Mouse (Mus musculus) forebrain, embryonic 12.5 days (tissue): Measurements from ENCODE around the gene Zbtb4. TPM values are rescaled to one million over a fixed set of nuclear protein-coding genes. Genes with fewer than 3 reads are reported as not detected.

Experiments used
- ATAC-seq: fragments of 200-750 bp; cut with Nextera tagmentation; 2 replicates; pipeline ENCODE4 v1.8.0; 2017; ENCODE audit warnings: moderate TSS enrichment; ENCODE audit not compliant: low FRiP score
- H3K27ac ChIP-seq: fragments of 300-500 bp; sonication (generic); 2 replicates; pipeline ENCODE4 v1.5.1; 2016; ENCODE audit warnings: mild to moderate bottlenecking
- H3K27me3 ChIP-seq: fragments of 300-500 bp; sonication (generic); 2 replicates; pipeline ENCODE4 v1.6.1; 2016; ENCODE audit warnings: mild to moderate bottlenecking
- H3K36me3 ChIP-seq: fragments of 300-500 bp; sonication (generic); replicated peaks from 2 replicates; pipeline ENCODE4 v1.6.1; 2016; ENCODE audit warnings: mild to moderate bottlenecking
- H3K4me1 ChIP-seq: fragments of 300-500 bp; sonication (generic); 2 replicates; pipeline ENCODE4 v1.6.1; 2016
- H3K4me2 ChIP-seq: fragments of 300-500 bp; sonication (generic); 2 replicates; pipeline ENCODE4 v1.6.1; 2016; ENCODE audit warnings: mild to moderate bottlenecking, moderate library complexity
- H3K4me3 ChIP-seq: fragments of 300-500 bp; sonication (generic); replicated peaks from 2 replicates; pipeline ENCODE4 v1.5.1; 2016; ENCODE audit warnings: mild to moderate bottlenecking
- H3K9ac ChIP-seq: fragments of 300-500 bp; sonication (generic); 2 replicates; pipeline ENCODE4 v1.6.1; 2016; ENCODE audit warnings: mild to moderate bottlenecking
- H3K9me3 ChIP-seq: fragments of 300-500 bp; sonication (generic); 2 replicates; pipeline ENCODE4 v1.6.1; 2016
- WGBS: fragments of 180-500 bp; shearing (Covaris S2); methylation state at CpG from one replicate; pipeline ENCODE4 v1.1.7; 2016; 5-methylcytosine and 5-hydroxymethylcytosine counted together
- polyA plus RNA-seq: library from polyadenylated mRNA; unstranded; fragments of >200 nt; fragmentation: Nextera tagmentation; extraction: Ambion mirVana; gene quantifications from 2 replicates; pipeline ENCODE4 v1.2.1, GENCODE M21; 2016

The Zbtb4 gene
- polyA plus RNA-seq, 1 experiment from 2014 or later: 1.5 TPM

GRCm38 (mm10) chr11:69754701-69755100 is 11.0 kb upstream of the Zbtb4 start:
- H3K9ac ChIP-seq: no peak overlapping the region
- no peak overlapping the region for H3K27ac ChIP-seq
- no peaks in the 10 kb centered on the region for H3K27me3 ChIP-seq
- H3K36me3 ChIP-seq: no peaks in the 10 kb centered on the region
- peak overlapping the region; percentile 78 for H3K4me2 ChIP-seq
- H3K4me1 ChIP-seq: peaks cover 51% of the 10 kb centered on the region
- H3K4me3 ChIP-seq: no peak overlapping the region
- H3K9me3 ChIP-seq: no peaks in the 10 kb centered on the region
- WGBS: 56% methylated on average over 3 of the region's 3 CpGs
- ATAC-seq: no peak

- Histone ChIP-seq H3K4me3 (peak overlapping the region; percentile 52), H3K9ac (peak overlapping the region; percentile 86), H3K27ac (peak overlapping the region; percentile 99), H3K4me2 (peak overlapping the region; percentile 78), H3K36me3 (no peaks in the 10 kb centered on the region), H3K9me3 (no peaks in the 10 kb centered on the region), H3K27me3 (no peaks in the 10 kb centered on the region), H3K4me1 (peaks cover 59% of the 10 kb centered on the region)
- ATAC-seq: no peak
- 46% methylated on average over 9 of the region's 9 CpGs for WGBS
Measured at GRCm38 (mm10) chr11:69757303-69758089, 8.2 kb upstream of the Zbtb4 start.

DNA sequence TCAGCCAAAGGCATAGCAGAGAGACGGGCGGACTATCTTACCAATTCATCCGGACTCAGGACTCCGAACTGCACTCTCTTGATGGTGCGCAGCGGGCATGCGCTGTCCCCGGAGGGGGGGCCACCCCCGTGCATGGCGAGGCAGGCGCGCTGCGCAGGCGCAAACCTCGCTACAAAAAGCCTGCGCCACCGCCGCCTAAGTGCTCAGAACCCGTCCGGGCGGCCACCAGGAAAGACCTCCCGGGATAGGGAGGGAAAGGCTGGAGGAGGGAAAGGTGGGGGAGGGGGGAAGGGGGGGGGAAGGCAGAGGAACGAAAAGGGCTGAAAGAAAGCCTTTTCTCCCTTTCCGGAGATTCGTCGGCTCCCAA is 7.6 kb upstream of the Zbtb4 start:
- peak; percentile 87 for ATAC-seq
- Histone ChIP-seq H3K27ac (peak overlapping the region; percentile 99), H3K4me1 (peaks cover 53% of the 10 kb centered on the region), H3K9ac (peak overlapping the region; percentile 86), H3K36me3 (no peaks in the 10 kb centered on the region), H3K4me2 (peak overlapping the region; percentile 78), H3K27me3 (no peaks in the 10 kb centered on the region), H3K9me3 (no peaks in the 10 kb centered on the region), H3K4me3 (peak overlapping the region; percentile 52)
- under 1% methylated on average over 26 of the region's 26 CpGs for WGBS

- no peaks in the 10 kb centered on the region for H3K36me3 ChIP-seq
- H3K4me2 ChIP-seq: peak within 1 kb of the TSS; percentile 78
- ATAC-seq: peak; percentile 96
- H3K27ac ChIP-seq: peak within 1 kb of the TSS; percentile 99
- peaks cover 51% of the 10 kb centered on the region for H3K4me1 ChIP-seq
- peak within 1 kb of the TSS; percentile 52 for H3K4me3 ChIP-seq
- peak within 1 kb of the TSS; percentile 86 for H3K9ac ChIP-seq
- no peaks in the 10 kb centered on the region for H3K9me3 ChIP-seq
- H3K27me3 ChIP-seq: no peaks in the 10 kb centered on the region
- under 1% methylated on average over 34 of the region's 36 CpGs for WGBS
Measured at GRCm38 (mm10) chr11:69758478-69758970, 7.2 kb upstream of the Zbtb4 start, which contains the start of gene Polr2a. Gene Polr2a (minus strand): TSS chr11:69758637.

DNA sequence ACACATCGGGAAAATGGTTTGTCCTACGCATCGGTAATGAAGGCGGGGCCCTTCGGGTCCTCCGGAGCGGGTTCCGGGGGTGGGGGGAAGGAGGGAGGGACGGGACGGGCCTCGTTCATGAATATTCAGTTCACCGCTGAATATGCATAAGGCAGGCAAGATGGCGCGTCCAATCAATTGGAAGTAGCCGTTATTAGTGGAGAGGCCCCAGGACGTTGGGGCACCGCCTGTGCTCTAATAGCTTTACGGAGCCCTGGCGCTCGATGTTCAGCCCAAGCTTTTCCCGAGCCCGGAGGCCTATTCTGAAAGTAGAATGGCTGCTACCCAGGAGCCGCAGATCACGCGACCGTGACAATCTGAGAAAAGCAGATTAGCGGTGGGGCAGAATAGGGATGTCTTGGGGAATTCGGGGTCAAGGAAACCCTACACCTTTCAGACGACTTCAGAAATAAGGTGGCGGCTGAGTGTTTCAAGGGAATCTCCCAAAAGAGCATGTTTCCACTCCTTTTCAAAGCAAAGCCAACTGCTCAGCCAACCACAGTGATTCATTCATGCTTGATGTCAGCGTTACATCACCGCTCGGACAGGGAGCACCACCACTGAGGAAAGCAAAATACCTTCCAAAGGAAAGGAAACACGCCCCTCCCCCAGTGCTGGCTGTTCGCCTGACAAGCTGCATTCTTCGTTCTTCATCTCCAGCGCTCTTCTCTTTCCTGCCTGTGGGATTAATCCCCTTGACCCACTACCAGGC is 6.6 kb upstream of the Zbtb4 start:
- Histone ChIP-seq H3K27me3 (no peaks in the 10 kb centered on the region), H3K36me3 (no peaks in the 10 kb centered on the region), H3K9me3 (no peaks in the 10 kb centered on the region), H3K9ac (peak overlapping the region; percentile 86), H3K4me2 (peak overlapping the region; percentile 78), H3K4me3 (peak overlapping the region; percentile 52), H3K4me1 (peaks cover 47% of the 10 kb centered on the region), H3K27ac (peak overlapping the region; percentile 99)
- under 1% methylated on average over 37 of the region's 37 CpGs for WGBS
- peak; percentile 89 for ATAC-seq

DNA sequence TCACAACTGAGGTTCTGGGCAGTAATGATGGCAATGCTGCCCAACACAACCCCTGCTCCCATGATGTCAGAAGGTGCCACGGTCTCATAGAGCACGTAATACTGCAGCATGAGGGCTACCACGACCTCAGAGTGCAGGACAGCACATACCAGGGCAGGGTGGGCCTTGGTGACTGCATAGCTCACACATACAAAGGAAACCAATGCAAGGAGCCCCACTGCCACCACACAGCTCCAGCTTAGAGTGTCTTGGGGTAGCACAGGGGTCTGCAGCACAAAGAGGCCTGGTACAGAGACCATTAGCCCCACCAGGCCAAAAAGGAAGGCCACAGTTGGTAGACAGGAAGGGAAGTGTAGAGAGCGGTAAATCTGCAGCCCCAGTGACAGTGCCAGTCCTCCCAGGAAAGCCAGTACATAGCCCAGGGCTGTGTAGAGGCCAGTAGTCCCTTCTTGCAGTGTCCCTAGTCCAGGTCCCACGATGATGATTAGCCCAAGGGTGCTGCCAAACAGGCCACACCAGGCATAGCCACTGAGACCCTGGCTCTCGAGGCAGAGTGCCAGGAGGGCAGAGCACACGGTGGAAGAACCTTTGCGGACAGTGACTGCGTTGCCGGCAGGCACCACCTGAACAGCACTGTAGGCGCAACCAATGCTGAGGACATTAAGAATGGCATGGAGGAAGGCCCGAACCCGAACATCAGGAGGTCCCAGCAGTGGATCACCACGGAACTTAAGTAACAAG is 5.4 kb upstream of the Zbtb4 start:
- H3K4me1 ChIP-seq: peaks cover 41% of the 10 kb centered on the region
- no peak for ATAC-seq
- WGBS: 82% methylated on average over 14 of the region's 14 CpGs

DNA sequence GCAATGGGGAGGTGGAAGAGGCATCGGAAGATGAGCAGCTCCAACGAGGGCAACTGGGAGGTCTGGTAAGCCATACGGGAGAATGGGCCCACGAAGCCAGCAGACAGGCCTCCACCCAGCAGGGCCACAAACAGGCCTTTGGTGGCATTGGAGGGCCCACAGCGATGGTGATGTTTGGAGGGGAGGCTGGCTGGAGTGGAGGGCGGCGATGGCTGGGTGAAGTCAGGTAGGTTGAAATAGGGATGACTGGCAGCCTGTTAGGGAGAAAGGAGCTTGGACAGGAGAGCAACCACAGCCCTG is 4.9 kb upstream of the Zbtb4 start:
- H3K9me3 ChIP-seq: no peaks in the 10 kb centered on the region
- peak overlapping the region; percentile 99; the same call in 1 of the 2 replicates for H3K27ac ChIP-seq
- H3K4me2 ChIP-seq: no peak overlapping the region
- no peak overlapping the region for H3K4me3 ChIP-seq
- whole genome bisulfite sequencing: 89% methylated on average over 7 of the region's 7 CpGs
- H3K9ac ChIP-seq: no peak overlapping the region
- H3K27me3 ChIP-seq: no peaks in the 10 kb centered on the region
- ATAC-seq: no peak
- H3K36me3 ChIP-seq: no peaks in the 10 kb centered on the region
- peaks cover 38% of the 10 kb centered on the region for H3K4me1 ChIP-seq

More for the DNA sequence above, 5.4 kb upstream of the Zbtb4 start:
- Histone ChIP-seq H3K27ac (peak overlapping the region; percentile 99), H3K36me3 (no peaks in the 10 kb centered on the region), H3K9me3 (no peaks in the 10 kb centered on the region), H3K9ac (peak overlapping the region; percentile 86), H3K4me2 (peak overlapping the region; percentile 78), H3K4me3 (peak overlapping the region; percentile 52), H3K27me3 (no peaks in the 10 kb centered on the region)

- Histone ChIP-seq H3K27me3 (no peaks in the 10 kb centered on the region), H3K4me1 (peaks cover 38% of the 10 kb centered on the region), H3K4me3 (no peak within 1 kb of the TSS), H3K27ac (0 out of 2 replicates have a peak within 1 kb of the TSS, but pooled peaks have one; percentile 99), H3K36me3 (no peaks in the 10 kb centered on the region), H3K9me3 (no peaks in the 10 kb centered on the region), H3K4me2 (no peak within 1 kb of the TSS), H3K9ac (no peak within 1 kb of the TSS)
- no peak for ATAC-seq
- 85% methylated on average over 1 of the region's 1 CpGs for WGBS
Measured at GRCm38 (mm10) chr11:69761868-69762267, 3.8 kb upstream of the Zbtb4 start, which contains the start of gene Slc35g3. Gene Slc35g3 (minus strand): TSS chr11:69761968.

GRCm38 (mm10) chr11:69763551-69763950 is 2.2 kb upstream of the Zbtb4 start:
- no peak for ATAC-seq
- Histone ChIP-seq H3K4me3 (no peak overlapping the region), H3K36me3 (no peaks in the 10 kb centered on the region), H3K27me3 (0 out of 2 replicates have a peak, but pooled peaks cover 4% of the 10 kb centered on the region), H3K4me1 (peaks cover 39% of the 10 kb centered on the region), H3K4me2 (no peak overlapping the region), H3K9ac (no peak overlapping the region), H3K27ac (no peak overlapping the region), H3K9me3 (no peaks in the 10 kb centered on the region)
- WGBS: 64% methylated on average over 7 of the region's 7 CpGs

- Histone ChIP-seq H3K4me2 (peak overlapping the region; percentile 78), H3K27me3 (0 out of 2 replicates have a peak, but pooled peaks cover 4% of the 10 kb centered on the region), H3K9ac (peak overlapping the region; percentile 88), H3K4me3 (peak overlapping the region; percentile 83), H3K4me1 (peaks cover 23% of the 10 kb centered on the region), H3K27ac (peak overlapping the region; percentile 73), H3K9me3 (no peaks in the 10 kb centered on the region), H3K36me3 (no peaks in the 10 kb centered on the region)
- peak; percentile 81 for ATAC-seq
- WGBS: 1% methylated on average over 35 of the region's 37 CpGs
Measured at GRCm38 (mm10) chr11:69766126-69766609, 456 bp downstream of the Zbtb4 start.

GRCm38 (mm10) chr11:69766872-69767624 is 1.3 kb downstream of the Zbtb4 start:
- peak overlapping the region; percentile 78 for H3K4me2 ChIP-seq
- WGBS: 64% methylated on average over 13 of the region's 13 CpGs
- H3K9ac ChIP-seq: peak overlapping the region; percentile 88; the same call in 1 of the 2 replicates
- no peaks in the 10 kb centered on the region for H3K9me3 ChIP-seq
- 0 out of 2 replicates have a peak, but pooled peaks cover 4% of the 10 kb centered on the region for H3K27me3 ChIP-seq
- peak overlapping the region; percentile 83 for H3K4me3 ChIP-seq
- H3K36me3 ChIP-seq: no peaks in the 10 kb centered on the region
- no peak for ATAC-seq
- peaks cover 23% of the 10 kb centered on the region for H3K4me1 ChIP-seq
- H3K27ac ChIP-seq: 0 out of 2 replicates have a peak overlapping the region, but pooled peaks have one; percentile 25
